In the genomic region with DNA sequence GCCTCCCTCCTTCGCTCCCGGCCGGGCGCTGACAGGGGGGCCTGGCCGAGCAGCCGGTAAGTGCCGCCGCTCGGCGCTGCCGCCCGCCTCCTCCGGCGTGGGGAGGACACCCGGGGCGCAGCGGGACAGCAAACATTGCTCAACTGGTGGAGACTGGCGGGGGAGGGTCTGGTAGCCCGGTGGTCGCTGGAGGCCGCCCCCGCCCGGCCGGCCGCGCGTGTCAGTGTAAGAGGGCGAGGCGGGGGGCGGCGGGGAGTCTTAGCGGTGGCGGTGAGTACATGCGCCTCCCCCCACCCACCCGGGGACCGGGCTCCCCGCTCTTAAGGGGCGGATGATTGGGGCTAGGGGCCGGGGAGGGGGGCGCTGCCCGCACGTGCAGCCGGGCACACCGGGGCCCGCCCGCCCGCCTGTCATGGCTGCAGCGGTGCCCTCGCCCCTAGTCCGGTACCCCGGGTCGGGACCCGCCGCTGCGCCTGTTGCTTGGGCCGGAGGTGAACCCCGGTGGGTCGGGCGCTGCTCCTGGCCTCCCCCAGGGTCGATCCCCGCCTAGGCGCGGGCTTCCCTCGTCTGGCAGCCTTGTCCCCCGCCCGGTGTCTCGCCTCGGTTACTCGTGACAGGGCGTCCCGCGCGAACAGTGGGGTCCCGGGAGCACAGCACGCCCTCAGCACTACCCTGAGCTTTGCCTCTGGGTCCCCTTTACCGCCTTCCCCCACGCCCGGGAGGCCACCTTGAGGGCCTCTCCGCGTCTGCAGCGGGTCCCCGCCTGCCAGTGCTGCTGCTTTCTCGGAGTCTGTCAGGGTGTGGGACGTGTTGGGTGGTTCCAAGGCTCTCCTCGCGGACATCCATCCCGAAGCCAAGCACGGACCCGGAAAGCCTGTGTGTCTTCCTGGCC, we compare ENCODE assay signal across 8 mouse cellular contexts.
DNase-seq lines count a peak whose midpoint lies in the region; ATAC-seq lines count a peak whose summit lies in the region.

No protein-coding gene starts in this region.

- peak; percentile 62 for ATAC-seq in frontal cortex, adult (ENCODE audit: low TSS enrichment)
- peak; percentile 61 to 64 for ATAC-seq in hematopoietic stem cell, adult 5-6 weeks (replicated peaks in 1 of 2; ENCODE audit: insufficient read depth in 1 of 2, low FRiP score in 2 of 2, low TSS enrichment in 1 of 2, low read depth in 1 of 2, poor library complexity in 2 of 2, severe bottlenecking in 2 of 2)

- DNase-seq in MN1 (ENCODE audit: low spot score) = peak; percentile 77
- peak; percentile 61 for DNase-seq in cerebellum, adult 9-10 months
- DNase-seq in layer of hippocampus, postnatal 25 days (ENCODE audit: extremely low spot score in 1 of 2, low spot score in 1 of 2) = peak; percentile 20 to 42
- DNase-seq in lung, postnatal 14 days = peak; percentile 66
- peak; percentile 56 for DNase-seq in ovary, postnatal 36 days (ENCODE audit: low spot score)
- DNase-seq in thymus, postnatal 25 days = peak; percentile 67

Comparison
In these comparisons a context has a peak if more than half of its experiments do, and no peak if none do; other contexts are left out.
1. Peak in every context shown above with its lines: DNase-seq and ATAC-seq.